17 mouse cellular contexts compared by ENCODE assay signal in genomic region chr4:57849465-57849864, GRCm38 (mm10).
DNase-seq lines count a peak whose midpoint lies in the region; ATAC-seq lines count a peak whose summit lies in the region.
"Had no signal": no experiment of that assay in that cellular context is flagged by ENCODE, and none has a peak within 500 bp of the region (broad histone marks: within the 10 kb centered on the region; RNA-seq: fewer than 3 reads in every experiment).

No protein-coding gene starts in this region.

- intact Hi-C loops in heart, postnatal 36 days (cut with DNase I), result no loop called here

- no peak for ATAC-seq in heart, embryonic 12.5 days (ENCODE audit: insufficient number of reproducible peaks, low FRiP score)
- ATAC-seq in liver, embryonic 16.5 days (ENCODE audit: low read depth), result peak; percentile 33; the same call in 1 of the 2 replicates
- no peak for ATAC-seq in liver, embryonic 12.5 days
- ATAC-seq: activated CD4-positive, CD25-positive, alpha-beta regulatory T cell, adult 4 months; forebrain, embryonic 16.5 days; inflammation-experienced regulatory T-cells, adult 6 months had no signal

- no peak overlapping the region for H3K9ac ChIP-seq in heart, embryonic 12.5 days
- H3K9ac ChIP-seq in liver, embryonic 16.5 days (ENCODE audit: low read depth, low read length), result no peak overlapping the region
- no peak overlapping the region for H3K9ac ChIP-seq in liver, embryonic 12.5 days
- H3K9ac ChIP-seq: hindbrain, embryonic 13.5 days; neural tube, embryonic 13.5 days had no signal

- no peaks in the 10 kb centered on the region for H3K27me3 ChIP-seq in heart, embryonic 12.5 days (replicated peaks)
- no peaks in the 10 kb centered on the region for H3K27me3 ChIP-seq in liver, embryonic 16.5 days (ENCODE audit: control insufficient read depth, insufficient read depth, low read depth, low read length)
- no peaks in the 10 kb centered on the region for H3K27me3 ChIP-seq in liver, embryonic 12.5 days (replicated peaks)
- H3K27me3 ChIP-seq in embryonic facial prominence, embryonic 10.5 days (replicated peaks; ENCODE audit: low read depth, poor library complexity, severe bottlenecking), result no peaks in the 10 kb centered on the region
- H3K27me3 ChIP-seq: hindbrain, embryonic 13.5 days; neural tube, embryonic 13.5 days had no signal

- H3K27ac ChIP-seq in heart, embryonic 12.5 days (ENCODE audit: poor library complexity, severe bottlenecking), result peak overlapping the region; percentile 28; the same call in 1 of the 2 replicates
- no peak overlapping the region for H3K27ac ChIP-seq in liver, embryonic 16.5 days (ENCODE audit: low read length)
- H3K27ac ChIP-seq in liver, embryonic 12.5 days, result no peak overlapping the region
- H3K27ac ChIP-seq in embryonic facial prominence, embryonic 10.5 days (replicated peaks), result 0 out of 2 replicates have a peak overlapping the region, but pooled peaks have one; percentile 3
- H3K27ac ChIP-seq: hindbrain, embryonic 13.5 days; neural tube, embryonic 13.5 days had no signal

- H3K36me3 ChIP-seq in heart, embryonic 12.5 days, result peaks cover 28% of the 10 kb centered on the region
- no peaks in the 10 kb centered on the region for H3K36me3 ChIP-seq in liver, embryonic 16.5 days (ENCODE audit: control insufficient read depth, insufficient read depth)
- no peaks in the 10 kb centered on the region for H3K36me3 ChIP-seq in liver, embryonic 12.5 days
- peaks cover 35% of the 10 kb centered on the region for H3K36me3 ChIP-seq in embryonic facial prominence, embryonic 10.5 days (replicated peaks)

- DNase-seq in heart, postnatal 36 days, result no peak
- peak; percentile 21 for DNase-seq in MEL-GATA-1-ER (ENCODE audit: extremely low read depth, low read depth)
- no peak for DNase-seq in embryonic facial prominence, embryonic 10.5 days (ENCODE audit: low spot score)
- no peak for DNase-seq in ovary, postnatal 10 days (ENCODE audit: low spot score)
- DNase-seq: adrenal gland, postnatal 14 days; cerebellum, adult 18-20 months; kidney, postnatal 10 days; midbrain, embryonic 14.5 days; thymus, postnatal 25 days had no signal

- no peaks in the 10 kb centered on the region for H3K9me3 ChIP-seq in heart, embryonic 12.5 days (replicated peaks)
- H3K9me3 ChIP-seq in liver, embryonic 16.5 days (replicated peaks; ENCODE audit: control insufficient read depth, low read length), result no peaks in the 10 kb centered on the region
- H3K9me3 ChIP-seq in liver, embryonic 12.5 days (replicated peaks), result no peaks in the 10 kb centered on the region
- no peaks in the 10 kb centered on the region for H3K9me3 ChIP-seq in embryonic facial prominence, embryonic 10.5 days
- H3K9me3 ChIP-seq: hindbrain, embryonic 13.5 days; neural tube, embryonic 13.5 days had no signal

- 32% methylated on average over 6 of the region's 6 CpGs for WGBS in heart, embryonic 12.5 days
- WGBS in liver, embryonic 16.5 days (ENCODE audit: insufficient replicate concordance), result 24% methylated on average over 6 of the region's 6 CpGs
- WGBS in liver, embryonic 12.5 days (ENCODE audit: insufficient replicate concordance), result 38% methylated on average over 6 of the region's 6 CpGs
- 85% methylated on average over 6 of the region's 6 CpGs for WGBS in embryonic facial prominence, embryonic 10.5 days

- peaks cover 67% of the 10 kb centered on the region for H3K4me1 ChIP-seq in heart, embryonic 12.5 days (replicated peaks)
- no peaks in the 10 kb centered on the region for H3K4me1 ChIP-seq in liver, embryonic 16.5 days (ENCODE audit: control insufficient read depth, low read depth, low read length)
- H3K4me1 ChIP-seq in liver, embryonic 12.5 days, result peaks cover 10% of the 10 kb centered on the region
- peaks cover 61% of the 10 kb centered on the region for H3K4me1 ChIP-seq in embryonic facial prominence, embryonic 10.5 days

- no peak overlapping the region for H3K4me2 ChIP-seq in heart, embryonic 12.5 days
- no peak overlapping the region for H3K4me2 ChIP-seq in liver, embryonic 16.5 days (ENCODE audit: low read depth, low read length)
- no peak overlapping the region for H3K4me2 ChIP-seq in liver, embryonic 12.5 days
- H3K4me2 ChIP-seq: hindbrain, embryonic 13.5 days; neural tube, embryonic 13.5 days had no signal

- H3K4me3 ChIP-seq in heart, embryonic 12.5 days, result no peak overlapping the region
- no peak overlapping the region for H3K4me3 ChIP-seq in liver, embryonic 16.5 days (ENCODE audit: low read depth, low read length)
- no peak overlapping the region for H3K4me3 ChIP-seq in liver, embryonic 12.5 days
- H3K4me3 ChIP-seq in embryonic facial prominence, embryonic 10.5 days, result no peak overlapping the region
- H3K4me3 ChIP-seq: hindbrain, embryonic 13.5 days; neural tube, embryonic 13.5 days had no signal

Comparison
In these comparisons a context has a peak if more than half of its experiments do, and no peak if none do; other contexts are left out.
1. H3K27ac ChIP-seq: peak in heart, embryonic 12.5 days (single experiment) and embryonic facial prominence, embryonic 10.5 days (single experiment); none in liver, embryonic 16.5 days (single experiment) and liver, embryonic 12.5 days (single experiment).